Mouse (Mus musculus) C2C12 (cell line): Measurements from ENCODE around the gene Rnf217. TPM values are rescaled to one million over a fixed set of nuclear protein-coding genes. Genes with fewer than 3 reads are reported as not detected.

Experiments
- H3K27me3 ChIP-seq: one replicate; pipeline ENCODE4 v1.6.1; 2011; ENCODE audit not compliant: control insufficient read depth, insufficient read depth, insufficient read length
- H3K36me3 ChIP-seq: one replicate; pipeline ENCODE4 v1.6.1; 2011; ENCODE audit not compliant: control insufficient read depth, insufficient read depth
- H3K4me3 ChIP-seq: one replicate; pipeline ENCODE4 v1.5.1; 2011; ENCODE audit warnings: mild to moderate bottlenecking, control low read depth; ENCODE audit not compliant: poor library complexity, insufficient read depth, severe bottlenecking
- H3K79me2 ChIP-seq: one replicate; pipeline ENCODE4 v1.6.1; 2011; ENCODE audit not compliant: control insufficient read depth, insufficient read depth
- H3K79me3 ChIP-seq: one replicate; pipeline ENCODE4 v1.6.1; 2011; ENCODE audit warnings: low read depth, control low read depth
- H3ac ChIP-seq: one replicate; pipeline ENCODE3; 2011; ENCODE audit warnings: low read depth; ENCODE audit not compliant: control insufficient read depth, insufficient read length
- CEBPB ChIP-seq: IDR thresholded peaks from one replicate; pipeline ENCODE4 v1.6.1; 2011; ENCODE audit warnings: low read depth, mild to moderate bottlenecking, control low read depth, moderate library complexity
- CTCF ChIP-seq: IDR thresholded peaks from one replicate; pipeline ENCODE4 v1.5.1; 2011; ENCODE audit not compliant: control insufficient read depth, insufficient read depth, insufficient read length
- FOSL1 ChIP-seq: IDR thresholded peaks from one replicate; pipeline ENCODE4 v1.8.0; 2011; ENCODE audit warnings: mild to moderate bottlenecking, low read length; ENCODE audit not compliant: poor library complexity, insufficient read depth, severe bottlenecking
- MAX ChIP-seq: IDR thresholded peaks from one replicate; pipeline ENCODE4 v1.6.1; 2011; ENCODE audit warnings: mild to moderate bottlenecking, control low read depth
- MYOD1 ChIP-seq: IDR thresholded peaks from one replicate; pipeline ENCODE4 v1.6.1; 2011; ENCODE audit warnings: low read depth; ENCODE audit not compliant: control insufficient read depth, insufficient read length
- MYOG ChIP-seq: IDR thresholded peaks from one replicate; pipeline ENCODE4 v1.6.1; 2011; ENCODE audit not compliant: control insufficient read depth, insufficient read length; ENCODE audit errors: extremely low read depth
- USF1 ChIP-seq: IDR thresholded peaks from one replicate; pipeline ENCODE4 v1.6.1; 2011; ENCODE audit warnings: low read depth, mild to moderate bottlenecking, control low read depth, moderate library complexity
- polyA plus RNA-seq: library from polyadenylated mRNA; unstranded; fragments of >200 nt; fragmentation: generic; extraction: Trizol; gene quantifications from one replicate; pipeline ENCODE4 v1.2.1, GENCODE M21; 2012; ENCODE audit warnings: missing spikeins

Gene Rnf217
- polyA plus RNA-seq, 1 experiment: 3.7 TPM

GRCm38 (mm10) chr10:31614111-31614510 is 5.1 kb upstream of the Rnf217 start:
- no peak for TF ChIP-seq MYOG
- no peak for TF ChIP-seq CTCF
- no peak for TF ChIP-seq CEBPB
- no peak for TF ChIP-seq MYOD1
- TF ChIP-seq FOSL1: no peak
- TF ChIP-seq USF1: no peak
- TF ChIP-seq MAX: no peak
- Histone ChIP-seq H3K79me2 (peaks cover under 1% of the 10 kb centered on the region), H3K4me3 (no peak overlapping the region), H3K79me3 (no peaks in the 10 kb centered on the region), H3K27me3 (no peaks in the 10 kb centered on the region), H3K36me3 (no peaks in the 10 kb centered on the region), H3ac (no peak overlapping the region)

DNA sequence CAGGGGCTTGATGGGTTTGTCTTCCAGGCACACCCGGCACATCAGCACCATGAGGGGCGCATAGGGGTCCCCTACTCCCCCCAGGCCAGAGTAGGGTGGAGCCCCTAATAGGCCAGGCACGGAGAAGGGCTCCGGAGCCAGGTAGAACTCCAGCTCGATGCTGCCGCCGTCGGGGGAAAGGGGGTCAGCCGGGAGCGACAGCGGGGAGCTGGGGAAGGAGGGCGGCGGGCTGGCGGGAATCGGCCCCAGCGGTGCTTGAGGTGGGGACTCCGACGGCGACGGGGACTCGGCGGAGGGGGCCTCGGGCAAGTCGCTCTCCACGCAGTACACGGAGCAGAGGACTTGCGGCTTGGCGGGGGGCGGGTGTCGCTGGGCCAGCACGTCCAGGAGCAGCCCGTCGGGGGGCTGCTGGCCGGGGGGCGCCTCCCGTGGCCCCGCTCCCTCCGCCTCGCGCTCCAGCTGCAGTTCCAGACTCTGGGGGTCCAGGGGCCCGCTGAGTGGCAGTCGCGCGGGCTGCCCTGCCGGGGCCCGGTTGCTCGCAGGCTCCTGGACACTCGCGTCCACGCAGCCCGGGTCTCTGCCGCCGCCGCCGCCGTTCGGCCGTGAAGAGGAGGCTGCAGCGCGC is 431 bp downstream of the Rnf217 start:
- TF ChIP-seq MYOD1: no peak
- TF ChIP-seq USF1: no peak
- TF ChIP-seq MAX: no peak
- TF ChIP-seq CTCF: no peak
- no peak for TF ChIP-seq MYOG
- TF ChIP-seq CEBPB: no peak
- TF ChIP-seq FOSL1: no peak

GRCm38 (mm10) chr10:31606981-31607867 is 1.8 kb downstream of the Rnf217 start:
- H3K4me3 ChIP-seq: peak overlapping the region; percentile 59
- H3K27me3 ChIP-seq: no peaks in the 10 kb centered on the region
- H3K79me3 ChIP-seq: peaks cover 64% of the 10 kb centered on the region
- TF ChIP-seq MAX: no peak
- no peak for TF ChIP-seq CTCF
- no peak for TF ChIP-seq MYOG
- TF ChIP-seq CEBPB: no peak
- no peak for TF ChIP-seq MYOD1
- no peak for TF ChIP-seq USF1
- no peak for TF ChIP-seq FOSL1
- H3K36me3 ChIP-seq: peaks cover 16% of the 10 kb centered on the region
- peaks cover 69% of the 10 kb centered on the region for H3K79me2 ChIP-seq
- H3ac ChIP-seq: peak overlapping the region; percentile 79

More for the DNA sequence above, 431 bp downstream of the Rnf217 start:
- Histone ChIP-seq H3K27me3 (no peaks in the 10 kb centered on the region), H3K4me3 (peak overlapping the region; percentile 59), H3K36me3 (peaks cover 13% of the 10 kb centered on the region), H3ac (peak overlapping the region; percentile 88), H3K79me3 (peaks cover 51% of the 10 kb centered on the region), H3K79me2 (peaks cover 56% of the 10 kb centered on the region)

- TF ChIP-seq USF1 (no peak), MYOG (no peak), FOSL1 (no peak), CTCF (no peak), MYOD1 (no peak), MAX (no peak), CEBPB (no peak)
- H3K79me2 ChIP-seq: peaks cover 100% of the 10 kb centered on the region
- H3ac ChIP-seq: no peak overlapping the region
- H3K4me3 ChIP-seq: no peak overlapping the region
- peaks cover 91% of the 10 kb centered on the region for H3K79me3 ChIP-seq
- no peaks in the 10 kb centered on the region for H3K27me3 ChIP-seq
- peaks cover 16% of the 10 kb centered on the region for H3K36me3 ChIP-seq
These were observed 5.1 kb downstream of the Rnf217 start for GRCm38 (mm10) chr10:31603855-31604254.

DNA sequence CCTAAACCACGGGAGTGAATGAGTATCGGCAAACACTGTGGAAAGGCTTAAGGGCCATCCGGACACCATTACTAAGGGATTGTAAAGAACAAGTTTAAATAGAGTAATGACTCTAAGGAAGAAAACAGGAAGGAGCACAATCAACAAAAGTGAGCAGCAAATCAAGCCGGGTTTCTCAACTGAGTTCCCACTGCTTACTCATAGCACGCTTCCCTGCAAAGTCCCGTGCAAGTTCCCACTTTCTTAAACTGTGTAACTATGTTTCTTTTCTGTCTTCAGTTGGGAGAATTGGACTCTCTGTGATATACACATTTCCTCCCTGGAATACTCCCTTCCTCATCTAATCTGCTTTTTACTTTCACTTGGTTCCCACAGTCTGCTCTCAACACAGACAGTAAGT is 8.9 kb downstream of the Rnf217 start:
- TF ChIP-seq MAX (no peak), USF1 (no peak), CTCF (no peak), FOSL1 (no peak), CEBPB (no peak), MYOD1 (no peak), MYOG (no peak)
- Histone ChIP-seq H3K27me3 (no peaks in the 10 kb centered on the region), H3K79me2 (peaks cover 100% of the 10 kb centered on the region), H3K4me3 (no peak overlapping the region), H3K79me3 (peaks cover 87% of the 10 kb centered on the region), H3ac (no peak overlapping the region), H3K36me3 (peaks cover 8% of the 10 kb centered on the region)
